Mouse (Mus musculus): ENCODE data around the gene Gm5901. TPM values are rescaled to one million over a fixed set of nuclear protein-coding genes. Genes with fewer than 3 reads are reported as not detected.
"Not testable (repeated sequence)": the region's sequence is repeated elsewhere in the genome, so short reads cannot be mapped to it uniquely, and the experiment has no call there.

Gene Gm5901
- polyA plus RNA-seq, 1 experiment from 2014 or later = not detected

DNA sequence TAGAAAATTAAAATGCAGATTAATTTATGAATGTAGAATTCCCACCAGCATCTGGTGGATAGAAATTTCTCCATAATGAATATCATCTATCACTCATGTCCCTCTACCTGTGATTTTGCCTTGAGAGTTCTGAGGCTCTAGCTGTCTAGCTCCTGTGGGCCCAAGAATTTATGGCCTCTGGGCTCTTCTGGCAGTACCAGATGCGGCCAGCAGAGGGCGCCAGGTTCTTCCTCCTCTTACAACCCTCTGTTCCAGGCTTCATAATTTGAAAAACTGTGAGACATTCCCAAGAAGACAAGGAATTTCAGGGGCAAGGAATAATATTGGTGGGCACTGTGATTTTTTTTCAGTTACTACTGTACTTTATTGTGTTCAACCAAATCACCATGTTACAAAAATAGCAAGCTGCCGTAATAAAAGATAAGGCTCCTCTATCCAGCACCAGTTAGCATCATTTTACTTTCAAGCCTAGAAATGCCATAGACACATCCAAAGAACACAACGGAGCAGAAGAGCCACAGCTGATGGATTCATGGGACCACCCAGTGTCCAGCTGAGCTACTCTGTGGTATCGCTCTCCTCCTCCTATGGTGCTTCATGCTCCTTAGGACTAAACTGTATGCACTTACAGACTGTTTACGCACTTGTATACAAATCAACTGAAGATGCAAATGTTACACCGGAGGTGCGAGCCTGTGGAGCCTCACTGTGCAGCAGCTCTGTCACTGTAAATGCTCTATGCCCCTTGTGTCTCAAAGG lies 37.2 kb downstream of the Gm5901 start:
- not testable (repeated sequence) for H3K4me2 ChIP-seq; H3K36me3 ChIP-seq (ENCODE audit: poor library complexity, severe bottlenecking); H3K27me3 ChIP-seq; H3K9ac ChIP-seq; H3K4me1 ChIP-seq; H3K9me3 ChIP-seq (replicated peaks); H3K4me3 ChIP-seq; H3K27ac ChIP-seq
- whole genome bisulfite sequencing = 63% methylated on average over 8 of the region's 8 CpGs
- peak; percentile 67 for ATAC-seq

DNA sequence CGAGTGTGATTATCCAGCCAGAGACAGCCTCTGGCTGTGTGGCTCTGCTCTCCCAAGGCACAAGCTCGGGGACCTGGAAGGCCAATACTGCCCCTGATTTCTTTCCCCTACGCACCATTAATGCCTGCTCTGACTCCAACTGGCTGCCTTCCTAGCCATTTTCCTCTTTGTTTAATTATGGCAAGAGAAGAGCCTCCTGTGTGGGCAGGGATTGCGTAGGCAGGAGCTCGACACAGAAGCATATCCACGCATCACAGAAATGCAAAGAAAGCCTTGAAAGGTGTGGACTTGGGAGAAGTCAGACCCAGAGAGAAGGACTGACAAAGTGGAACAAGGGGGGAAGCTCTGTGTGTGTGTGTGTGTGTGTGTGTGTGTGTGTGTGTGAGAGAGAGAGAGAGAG lies 39.5 kb downstream of the Gm5901 start:
- WGBS = 56% methylated on average over 6 of the region's 6 CpGs
- Histone ChIP-seq H3K4me1 (no peaks in the 10 kb centered on the region), H3K4me3 (no peak overlapping the region), H3K9ac (no peak overlapping the region), H3K27me3 (no peaks in the 10 kb centered on the region), H3K27ac (no peak overlapping the region), H3K4me2 (no peak overlapping the region), H3K36me3 (ENCODE audit: poor library complexity, severe bottlenecking) (no peaks in the 10 kb centered on the region), H3K9me3 (replicated peaks) (no peaks in the 10 kb centered on the region)
- no peak for ATAC-seq

DNA sequence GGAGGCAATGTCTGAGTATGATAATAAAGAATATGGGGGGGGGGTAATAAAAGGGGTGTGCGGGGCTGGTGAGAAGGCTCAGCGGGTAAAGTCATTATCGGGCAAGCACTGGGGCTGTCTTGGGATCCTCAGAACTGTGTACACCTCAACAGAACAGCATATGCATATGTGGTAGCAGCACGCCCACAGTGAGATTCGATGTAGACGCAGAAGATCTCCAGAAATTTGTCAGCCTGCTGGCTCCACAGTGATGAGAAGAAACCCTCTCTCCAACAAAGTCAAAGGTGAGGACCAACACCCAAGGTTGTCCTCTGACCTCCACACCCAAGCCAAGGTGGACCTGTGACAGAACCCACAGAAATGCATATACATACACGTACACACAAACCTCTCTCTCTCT lies 41.7 kb downstream of the Gm5901 start:
- H3K4me1 ChIP-seq = no peaks in the 10 kb centered on the region
- H3K9me3 ChIP-seq (replicated peaks) = no peaks in the 10 kb centered on the region
- H3K27ac ChIP-seq = no peak overlapping the region
- no peak for ATAC-seq
- H3K36me3 ChIP-seq (ENCODE audit: poor library complexity, severe bottlenecking) = no peaks in the 10 kb centered on the region
- H3K9ac ChIP-seq = no peak overlapping the region
- H3K4me2 ChIP-seq = no peak overlapping the region
- WGBS = 94% methylated on average over 7 of the region's 7 CpGs
- no peak overlapping the region for H3K4me3 ChIP-seq
- no peaks in the 10 kb centered on the region for H3K27me3 ChIP-seq

DNA sequence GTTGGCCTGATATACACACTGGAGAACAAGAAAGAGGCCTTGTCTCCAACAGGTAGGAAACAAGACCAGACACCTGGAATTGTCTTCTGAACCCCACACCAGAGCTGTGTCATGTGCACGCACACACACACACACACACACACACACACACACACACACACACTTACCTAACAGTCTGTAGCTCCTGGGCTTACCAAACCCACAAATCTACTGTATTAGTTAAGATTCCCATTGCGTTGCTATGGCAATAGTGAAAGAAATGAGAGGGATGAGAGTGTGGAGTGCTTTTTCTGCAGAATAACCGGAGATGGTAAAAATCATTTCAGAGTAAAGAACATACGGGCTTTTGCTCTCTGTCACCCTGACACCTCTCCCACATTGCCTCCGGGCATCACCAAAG lies 43.3 kb downstream of the Gm5901 start:
- Histone ChIP-seq H3K4me1 (no peaks in the 10 kb centered on the region), H3K27me3 (no peaks in the 10 kb centered on the region), H3K36me3 (ENCODE audit: poor library complexity, severe bottlenecking) (no peaks in the 10 kb centered on the region), H3K9ac (no peak overlapping the region), H3K4me2 (no peak overlapping the region), H3K4me3 (no peak overlapping the region), H3K9me3 (replicated peaks) (no peaks in the 10 kb centered on the region), H3K27ac (no peak overlapping the region)
- WGBS = 74% methylated on average over 5 of the region's 5 CpGs
- no peak for ATAC-seq

DNA sequence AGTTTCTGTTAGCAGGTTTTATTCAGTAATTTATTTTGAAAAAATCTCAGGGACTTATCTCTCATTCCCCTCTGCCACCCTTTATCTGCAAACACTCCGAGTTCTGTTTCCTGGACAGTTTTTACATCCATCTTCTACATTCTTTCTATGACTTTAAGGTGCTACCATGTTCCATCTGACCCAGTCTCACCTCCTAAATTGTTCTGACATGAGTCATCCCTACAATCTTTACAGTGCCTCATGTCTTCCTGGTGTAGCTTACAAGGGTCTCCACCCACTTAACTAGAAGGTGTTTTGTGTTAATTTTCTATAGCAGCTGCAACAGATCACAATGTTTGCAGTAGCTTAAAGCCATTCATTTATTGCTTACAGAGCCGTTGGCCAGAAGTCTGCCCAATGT lies 46.1 kb downstream of the Gm5901 start:
- peaks cover 13% of the 10 kb centered on the region for H3K27me3 ChIP-seq
- H3K9ac ChIP-seq = no peak overlapping the region
- H3K4me1 ChIP-seq = peaks cover 6% of the 10 kb centered on the region
- H3K36me3 ChIP-seq (ENCODE audit: poor library complexity, severe bottlenecking) = no peaks in the 10 kb centered on the region
- WGBS = 66% methylated on average over 2 of the region's 2 CpGs
- no peak overlapping the region for H3K4me3 ChIP-seq
- H3K4me2 ChIP-seq = no peak overlapping the region
- H3K27ac ChIP-seq = no peak overlapping the region
- H3K9me3 ChIP-seq (replicated peaks) = no peaks in the 10 kb centered on the region
- no peak for ATAC-seq

DNA sequence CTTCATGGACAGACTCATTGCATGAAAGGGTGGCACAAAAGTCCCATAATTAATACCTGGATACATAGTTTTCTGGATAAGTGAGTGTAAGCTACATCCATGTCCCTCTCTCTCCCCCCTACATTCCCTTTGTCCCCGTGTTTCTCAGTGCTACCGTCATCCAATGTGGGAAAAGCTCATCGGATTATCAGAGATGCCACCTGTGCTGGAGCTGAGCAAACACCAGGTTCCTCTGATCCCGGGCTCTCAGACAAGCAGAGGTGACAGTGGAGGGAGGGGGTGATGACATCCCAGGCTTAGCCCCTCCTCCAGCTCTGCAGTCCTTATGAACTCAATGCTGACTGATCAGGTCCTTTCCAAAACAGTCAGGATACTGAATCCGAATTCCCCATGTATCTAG lies 49.5 kb downstream of the Gm5901 start:
- 41% methylated on average over 5 of the region's 5 CpGs for WGBS
- H3K4me3 ChIP-seq = no peak overlapping the region
- H3K9me3 ChIP-seq (replicated peaks) = no peaks in the 10 kb centered on the region
- H3K4me1 ChIP-seq = peaks cover 9% of the 10 kb centered on the region
- H3K27ac ChIP-seq = no peak overlapping the region
- H3K27me3 ChIP-seq = peaks cover 24% of the 10 kb centered on the region
- H3K9ac ChIP-seq = no peak overlapping the region
- H3K36me3 ChIP-seq (ENCODE audit: poor library complexity, severe bottlenecking) = no peaks in the 10 kb centered on the region
- no peak overlapping the region for H3K4me2 ChIP-seq
- ATAC-seq = no peak

DNA sequence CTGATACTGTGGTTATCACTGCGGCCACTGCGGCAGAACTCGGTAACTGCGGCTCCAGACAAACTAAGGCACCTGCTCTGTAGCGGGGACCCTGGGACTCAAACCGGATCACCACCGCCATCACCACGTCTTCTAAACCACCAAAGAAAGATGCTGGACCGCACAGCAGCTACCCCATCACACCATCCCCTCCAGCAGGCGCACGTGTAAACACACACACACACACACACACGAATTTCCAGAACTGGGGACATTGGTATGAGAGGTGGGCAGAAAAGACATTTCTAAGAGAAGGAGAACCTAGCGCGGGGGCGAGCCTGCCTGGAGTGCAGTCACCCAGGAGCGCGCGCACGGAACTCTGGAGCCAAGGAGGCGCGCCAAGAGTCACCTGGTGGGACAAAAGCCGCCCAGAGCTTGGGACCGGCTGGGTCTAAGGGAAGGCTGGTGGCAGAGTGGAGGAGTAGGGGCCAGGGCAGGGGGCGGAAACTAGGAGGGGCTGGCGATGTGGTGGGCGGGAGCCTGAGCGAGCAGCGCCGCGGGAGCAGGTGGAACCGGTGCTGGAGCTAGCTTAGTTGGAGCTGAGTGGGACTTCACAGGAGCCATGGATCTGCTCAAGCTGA lies 50.7 kb downstream of the Gm5901 start, which contains the start of gene Cckbr:
Gene Cckbr, plus strand, starts transcription at position 308 of the 620 bp plus-strand sequence.
- no peak within 1 kb of the TSS for H3K27ac ChIP-seq
- peaks cover 9% of the 10 kb centered on the region for H3K4me1 ChIP-seq
- H3K9ac ChIP-seq = peak within 1 kb of the TSS; percentile 61
- H3K36me3 ChIP-seq (ENCODE audit: poor library complexity, severe bottlenecking) = no peaks in the 10 kb centered on the region
- 1% methylated on average over 29 of the region's 31 CpGs for WGBS
- H3K9me3 ChIP-seq (replicated peaks) = no peaks in the 10 kb centered on the region
- peak; percentile 89 for ATAC-seq
- H3K27me3 ChIP-seq = peaks cover 24% of the 10 kb centered on the region
- H3K4me2 ChIP-seq = peak within 1 kb of the TSS; percentile 92
- H3K4me3 ChIP-seq = peak within 1 kb of the TSS; percentile 49

DNA sequence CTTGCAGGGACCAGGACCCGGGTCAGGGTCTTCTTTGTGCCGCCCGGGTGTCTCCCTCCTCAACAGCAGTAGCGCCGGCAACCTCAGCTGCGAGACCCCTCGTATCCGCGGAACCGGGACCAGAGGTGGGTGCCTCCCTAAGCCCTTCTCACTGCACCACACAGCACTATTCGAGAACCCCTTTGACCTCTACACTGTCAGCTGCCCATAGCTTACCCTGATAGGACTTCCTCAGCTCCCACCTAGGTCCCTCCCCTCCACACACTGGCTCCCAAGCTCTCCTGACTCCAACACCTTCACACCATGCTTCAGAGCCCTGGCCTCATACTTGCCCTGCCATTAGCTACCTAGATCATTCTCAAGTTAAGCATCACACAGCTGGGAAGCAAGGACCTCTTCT lies 51.2 kb downstream of the Gm5901 start:
- H3K4me3 ChIP-seq = peak overlapping the region; percentile 49
- WGBS = 2% methylated on average over 11 of the region's 11 CpGs

More for the DNA sequence above, 51.2 kb downstream of the Gm5901 start:
- Histone ChIP-seq H3K4me2 (peak overlapping the region; percentile 92), H3K27ac (no peak overlapping the region), H3K27me3 (peaks cover 24% of the 10 kb centered on the region), H3K9ac (peak overlapping the region; percentile 61), H3K36me3 (ENCODE audit: poor library complexity, severe bottlenecking) (no peaks in the 10 kb centered on the region), H3K4me1 (peaks cover 9% of the 10 kb centered on the region), H3K9me3 (replicated peaks) (no peaks in the 10 kb centered on the region)
- ATAC-seq = peak; percentile 68

Other genes starting within 250 kb of the Gm5901 start
- gene Olfr683, start 228.0 kb upstream of the Gm5901 start, polyA plus RNA-seq (2015; fragmentation: Nextera tagmentation; extraction: Ambion mirVana) = not detected in 2 replicates
- gene Olfr684, start 211.4 kb upstream of the Gm5901 start, polyA plus RNA-seq (2015; fragmentation: Nextera tagmentation; extraction: Ambion mirVana) = not detected in 2 replicates
- gene Olfr685, start 189.0 kb upstream of the Gm5901 start, polyA plus RNA-seq (2015; fragmentation: Nextera tagmentation; extraction: Ambion mirVana) = not detected in 2 replicates
- gene Olfr686, start 167.6 kb upstream of the Gm5901 start, polyA plus RNA-seq (2015; fragmentation: Nextera tagmentation; extraction: Ambion mirVana) = not detected in 2 replicates
- not detected in 2 replicates for gene Olfr688, start 86.9 kb upstream of the Gm5901 start, polyA plus RNA-seq (2015; fragmentation: Nextera tagmentation; extraction: Ambion mirVana)
- gene Olfr689, start 63.9 kb upstream of the Gm5901 start, polyA plus RNA-seq (2015; fragmentation: Nextera tagmentation; extraction: Ambion mirVana) = not detected in 2 replicates
- not detected in 2 replicates for gene Olfr690, start 40.9 kb upstream of the Gm5901 start, polyA plus RNA-seq (2015; fragmentation: Nextera tagmentation; extraction: Ambion mirVana)
- gene Olfr691, start 32.8 kb upstream of the Gm5901 start, polyA plus RNA-seq (2015; fragmentation: Nextera tagmentation; extraction: Ambion mirVana) = not detected in 2 replicates
- gene Olfr692, start 6.8 kb upstream of the Gm5901 start, polyA plus RNA-seq (2015; fragmentation: Nextera tagmentation; extraction: Ambion mirVana) = not detected in 2 replicates
- 44.9 and 45.5 TPM in 2 replicates for gene Fam160a2, start 25.0 kb downstream of the Gm5901 start, polyA plus RNA-seq (2015; fragmentation: Nextera tagmentation; extraction: Ambion mirVana)
- not detected in 2 replicates for gene Cnga4, start 29.5 kb downstream of the Gm5901 start, polyA plus RNA-seq (2015; fragmentation: Nextera tagmentation; extraction: Ambion mirVana)
- 0.21 and 0.57 TPM in 2 replicates for gene Cckbr, start 50.7 kb downstream of the Gm5901 start, polyA plus RNA-seq (2015; fragmentation: Nextera tagmentation; extraction: Ambion mirVana)
- 18.2 and 19.7 TPM in 2 replicates for gene Cavin3, start 107.3 kb downstream of the Gm5901 start, polyA plus RNA-seq (2015; fragmentation: Nextera tagmentation; extraction: Ambion mirVana)
- gene Smpd1, start 179.3 kb downstream of the Gm5901 start, polyA plus RNA-seq (2015; fragmentation: Nextera tagmentation; extraction: Ambion mirVana) = 48.5 and 53.9 TPM in 2 replicates
- gene Apbb1, start 206.6 kb downstream of the Gm5901 start, polyA plus RNA-seq (2015; fragmentation: Nextera tagmentation; extraction: Ambion mirVana) = 186 and 199 TPM in 2 replicates
- 0.26 TPM in 1 of 2 replicates, not detected in the other for gene Hpx, start 225.1 kb downstream of the Gm5901 start, polyA plus RNA-seq (2015; fragmentation: Nextera tagmentation; extraction: Ambion mirVana)

Data from forebrain, embryonic 13.5 days (tissue).